Mouse (Mus musculus): ENCODE measurements around the gene Zfp112. TPM values are rescaled to one million over a fixed set of nuclear protein-coding genes. Genes with fewer than 3 reads are reported as not detected.
"Not testable (repeated sequence)": the region's sequence is repeated elsewhere in the genome, so short reads cannot be mapped to it uniquely, and the experiment has no call there.

The Zfp112 gene
- 1 to 10 TPM; 6.6 to 8.1 TPM for total RNA-seq (2021)

DNA sequence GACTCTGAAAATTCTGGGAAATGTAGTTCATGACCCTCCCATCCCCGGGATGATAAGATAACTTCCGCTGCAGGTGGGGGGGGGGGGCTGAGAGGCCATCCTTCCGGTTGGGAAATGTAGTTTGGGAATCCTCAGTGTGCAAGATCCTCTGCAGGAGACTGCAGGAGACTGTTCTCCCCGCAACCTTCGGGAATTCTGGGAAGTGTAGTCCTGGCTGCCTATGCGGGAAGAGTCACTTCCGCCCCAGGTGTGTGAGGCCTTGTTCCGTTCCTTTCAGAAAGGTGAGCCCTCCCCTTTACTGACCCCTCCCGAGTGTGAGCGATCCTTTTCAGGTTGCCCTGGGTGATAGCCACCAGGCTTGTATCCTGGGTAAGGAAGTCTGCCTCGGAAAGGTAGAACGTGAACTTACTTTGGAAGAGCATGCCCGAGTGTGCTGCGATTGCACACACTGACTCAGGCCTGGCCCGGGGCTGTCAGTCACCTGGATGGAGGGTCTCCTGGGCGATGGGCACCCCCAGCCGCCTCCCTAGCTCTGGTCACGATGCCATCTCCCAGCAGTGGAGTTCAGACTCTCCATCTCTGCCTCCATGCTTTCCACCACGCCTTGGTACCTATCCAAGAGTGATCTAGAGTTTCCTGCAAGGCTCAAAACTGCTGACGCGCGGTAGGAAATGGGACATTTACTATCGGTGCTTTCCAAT, at the start of gene Zfp112:
Zfp112 (plus strand) TSS at position 159 of the 701 bp plus-strand sequence.
- intact Hi-C loops (cut with DNase I), result no loop called here
- peak; percentile 83 for DNase-seq

DNA sequence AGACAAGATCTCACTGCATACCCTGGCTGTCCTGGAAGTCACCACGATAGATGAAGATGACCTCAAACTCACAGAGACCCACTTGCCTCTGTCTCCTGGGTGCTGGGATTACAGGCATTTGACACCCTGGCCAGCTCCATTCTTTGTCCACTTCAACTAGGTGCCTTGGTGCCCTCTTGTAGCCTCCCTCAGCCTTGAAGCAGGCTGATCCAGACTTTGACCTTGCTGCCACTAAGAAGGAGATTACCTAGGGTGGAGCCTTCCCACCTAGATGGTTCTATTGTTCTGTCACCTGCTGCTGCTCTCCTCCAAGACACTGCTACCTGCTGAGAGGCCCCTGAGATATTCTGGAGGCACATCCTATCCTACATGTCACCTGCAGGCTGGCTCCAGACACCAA, 37.7 kb upstream of the Zfp112 start:
- DNase-seq; intact Hi-C loops (cut with DNase I): not testable (repeated sequence)

DNA sequence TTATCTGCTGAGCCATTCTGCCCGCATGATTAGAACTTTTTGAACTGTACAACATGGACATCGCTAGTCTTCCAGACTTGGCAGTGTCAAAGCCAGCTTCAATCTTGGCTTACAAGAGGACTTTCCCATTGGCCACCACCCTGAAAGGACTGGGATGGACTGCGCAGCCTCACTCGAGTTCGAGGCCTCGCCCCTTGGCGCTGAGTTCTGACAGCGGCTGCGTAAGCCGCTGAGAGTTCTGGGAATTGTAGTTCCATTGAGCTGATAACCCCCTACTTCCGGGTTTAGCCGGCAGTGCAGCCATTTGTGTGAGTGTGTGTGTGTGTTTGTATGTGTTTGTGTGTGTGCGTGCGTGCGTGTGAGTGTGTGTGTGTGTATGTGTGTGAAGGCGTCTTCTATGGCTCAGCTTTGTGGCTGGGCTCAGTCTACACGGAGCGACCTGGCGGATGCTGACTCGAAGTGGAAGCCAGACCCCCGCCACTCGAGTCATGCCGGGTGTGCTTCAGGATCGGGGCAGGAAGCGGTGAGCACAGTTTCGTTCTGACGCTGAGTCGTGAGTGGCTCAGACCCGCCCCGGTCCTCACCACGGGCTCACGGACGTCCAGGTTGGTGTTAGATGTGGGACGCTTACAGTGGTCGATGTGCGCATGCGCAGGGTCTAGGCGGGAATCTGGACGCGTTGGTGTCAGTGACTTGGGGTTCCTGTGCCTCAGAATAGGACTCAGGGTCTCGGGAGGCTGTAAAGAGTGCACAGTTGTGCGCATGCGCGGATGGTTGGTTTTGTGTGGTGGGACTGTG, 30.3 kb upstream of the Zfp112 start, which contains the start of gene Zfp180:
Zfp180 (plus strand) TSS at position 291 of the 798 bp plus-strand sequence.
- intact Hi-C loops (cut with DNase I), result no loop called here
- peak; percentile 96 for DNase-seq

DNA sequence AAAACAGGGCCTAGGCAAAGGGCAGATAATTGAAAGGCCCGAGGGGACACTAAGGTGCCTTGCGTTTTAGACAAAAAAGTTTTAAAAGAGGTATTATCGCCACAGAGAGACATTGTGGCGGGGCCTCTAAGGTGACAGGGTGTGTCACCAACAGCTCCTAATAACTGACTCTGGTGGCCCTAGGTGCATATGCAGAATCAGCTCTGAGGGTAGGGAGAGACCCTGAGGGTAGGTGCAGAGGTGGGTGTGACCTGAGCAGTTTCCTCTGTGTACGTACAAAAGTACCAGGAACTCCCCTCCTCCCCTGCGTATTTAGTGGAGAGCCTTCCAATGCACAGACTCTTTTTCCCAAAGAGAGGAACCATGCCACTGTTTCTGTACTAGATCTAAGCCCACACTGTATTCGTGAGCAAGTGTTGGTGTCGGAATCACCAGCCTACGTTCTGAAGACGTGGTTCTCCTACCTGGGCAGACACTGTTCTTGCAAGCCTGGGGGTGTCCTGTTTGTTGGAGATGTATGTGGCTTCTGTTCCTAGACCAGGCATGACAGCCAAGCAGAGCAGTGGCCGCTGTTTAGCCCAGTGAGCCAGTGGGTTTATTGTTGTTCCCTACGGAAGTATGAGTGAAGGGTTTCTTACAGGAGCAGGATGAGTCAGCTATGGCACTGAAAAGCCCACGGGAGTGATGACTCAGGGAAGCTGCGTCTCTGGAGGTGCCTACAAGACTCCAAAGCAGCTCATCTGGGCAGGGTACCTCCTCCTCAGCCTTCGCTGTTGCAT, 29.5 kb upstream of the Zfp112 start:
- DNase-seq, result no peak
- intact Hi-C loops (cut with DNase I), result no loop called here

DNA sequence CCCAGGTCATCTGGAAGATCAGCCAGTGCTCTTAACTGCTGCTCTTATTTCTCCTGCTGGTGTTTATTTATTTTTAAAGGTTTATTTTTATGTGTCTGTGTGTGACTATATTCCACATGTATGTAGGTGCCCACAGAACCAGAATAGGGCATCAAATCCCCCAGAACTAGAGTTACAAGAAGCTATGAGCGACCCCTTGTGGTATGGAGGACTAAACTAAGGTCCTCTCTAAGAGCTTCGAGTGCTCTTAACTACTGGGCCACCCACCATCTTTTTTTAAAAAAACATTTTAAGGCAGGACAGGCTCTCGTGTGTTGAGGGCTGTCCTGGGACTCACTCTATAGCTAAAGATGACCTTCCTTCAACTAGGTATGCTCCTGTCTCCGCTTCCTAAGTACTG, 25.2 kb upstream of the Zfp112 start:
- intact Hi-C loops (cut with DNase I), result no loop called here

DNA sequence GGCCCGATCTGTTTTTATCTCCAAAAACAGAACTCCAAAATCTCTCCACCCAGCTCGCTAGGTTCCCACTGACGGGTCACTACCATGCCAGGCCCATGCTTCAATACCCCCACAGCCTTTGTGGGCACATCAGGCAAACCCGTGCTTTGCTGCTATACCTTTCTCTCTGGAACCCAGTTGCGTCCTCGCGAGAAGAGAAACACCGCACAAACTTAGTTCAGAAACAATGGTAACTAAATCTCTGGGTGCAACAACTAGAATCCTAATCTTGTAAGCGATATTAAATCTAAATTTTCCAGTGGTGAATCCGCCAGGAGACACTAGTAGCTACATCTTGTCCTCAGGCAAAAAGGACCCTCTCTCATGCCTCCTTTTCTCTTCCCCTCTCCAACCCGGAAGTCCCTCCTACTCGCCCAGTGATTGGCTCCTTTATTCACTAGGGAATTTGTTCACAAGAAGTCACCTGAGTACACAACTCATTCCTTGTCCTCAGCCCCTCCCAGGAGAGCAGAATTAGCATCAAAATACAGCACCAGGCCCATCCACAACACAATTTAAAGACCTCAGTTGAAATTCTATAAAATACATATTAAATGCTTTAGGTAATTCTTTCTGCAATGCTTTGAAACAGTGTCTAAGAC, 24.5 kb upstream of the Zfp112 start:
- intact Hi-C loops (cut with DNase I), result no loop called here
- DNase-seq, result no peak

More for the DNA sequence above, 25.2 kb upstream of the Zfp112 start:
- DNase-seq, result no peak

DNA sequence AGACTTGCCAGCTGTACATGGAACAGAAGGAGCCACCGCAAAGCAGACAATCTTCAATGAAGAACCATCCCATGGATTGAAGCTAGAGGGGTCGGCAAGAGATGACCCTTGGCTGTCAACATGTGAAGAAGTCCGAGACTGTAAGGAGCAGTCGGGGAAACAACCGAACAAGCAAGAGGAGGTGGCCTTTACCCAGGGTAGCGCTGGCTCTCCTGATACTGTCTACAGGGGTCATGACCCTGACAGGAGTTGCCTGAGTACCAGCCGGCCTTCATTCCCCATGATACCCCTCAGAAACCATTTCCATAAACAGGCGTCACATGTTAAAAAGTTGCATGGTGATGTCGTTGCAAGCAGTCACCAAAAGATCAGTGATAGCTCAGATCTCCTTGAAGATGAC, 7.7 kb upstream of the Zfp112 start:
- no peak for DNase-seq
- intact Hi-C loops (cut with DNase I), result no loop called here

DNA sequence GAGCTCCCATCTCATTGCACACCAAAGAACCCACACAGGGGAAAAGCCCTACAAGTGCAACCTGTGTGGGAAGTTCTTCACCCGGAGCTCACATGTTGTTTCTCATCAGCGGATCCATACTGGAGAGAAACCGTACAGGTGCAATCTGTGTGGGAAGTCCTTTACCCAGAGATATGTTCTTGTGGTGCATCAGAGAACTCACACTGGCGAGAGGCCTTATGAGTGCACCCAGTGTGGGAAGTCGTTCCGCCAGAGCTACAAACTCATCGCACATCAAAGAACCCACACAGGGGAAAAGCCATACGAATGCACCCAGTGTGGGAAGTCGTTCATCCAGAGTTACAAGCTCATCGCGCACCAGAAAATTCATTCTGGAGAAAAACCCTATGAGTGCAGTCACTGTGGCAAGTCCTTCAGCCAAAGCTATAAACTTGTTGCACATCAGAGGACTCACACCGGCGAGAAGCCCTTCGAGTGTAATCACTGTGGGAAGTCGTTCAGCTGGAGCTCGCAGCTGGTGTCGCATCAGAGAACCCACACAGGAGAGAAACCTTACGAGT, 6.9 kb upstream of the Zfp112 start:
- no peak for DNase-seq
- intact Hi-C loops (cut with DNase I), result no loop called here

DNA sequence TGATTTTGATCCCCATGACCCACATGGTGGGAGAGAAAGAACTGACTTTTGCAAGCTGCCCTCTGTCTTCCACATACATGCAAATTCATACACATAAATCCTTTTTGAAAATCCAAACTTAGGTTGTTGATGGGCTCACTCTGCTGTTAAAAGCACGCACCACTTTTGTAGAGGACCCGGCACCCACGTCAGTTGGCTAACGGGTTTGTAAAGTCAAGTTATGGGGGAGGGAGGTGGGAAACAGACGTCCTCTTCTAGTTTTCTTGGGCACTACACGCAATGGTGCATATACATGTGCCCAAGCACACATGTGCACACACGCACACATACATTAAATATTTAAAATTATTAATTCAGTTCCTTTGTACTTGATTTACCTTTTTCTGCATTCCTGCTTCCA, 1.3 kb upstream of the Zfp112 start:
- no peak for DNase-seq
- intact Hi-C loops (cut with DNase I), result no loop called here

DNA sequence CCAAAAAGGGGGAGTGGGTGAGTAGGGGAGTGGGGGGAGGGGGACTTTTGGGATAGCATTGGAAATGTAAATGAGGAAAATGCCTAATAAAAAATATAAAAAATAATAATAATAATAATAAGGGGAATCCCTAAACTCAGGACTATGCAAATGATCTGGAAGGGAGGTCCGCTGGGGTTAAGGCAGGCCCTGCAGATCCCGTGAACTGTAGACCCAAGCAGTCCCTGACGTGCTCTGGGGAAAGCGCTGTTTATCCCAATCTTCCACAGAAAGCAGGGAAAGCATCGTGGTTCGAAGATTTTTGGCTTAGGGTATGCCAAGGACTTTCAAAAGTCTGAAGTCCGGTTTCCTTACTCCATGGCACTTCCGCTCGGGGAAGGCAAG, 350 bp upstream of the Zfp112 start:
- intact Hi-C loops (cut with DNase I), result no loop called here
- DNase-seq, result no peak

DNA sequence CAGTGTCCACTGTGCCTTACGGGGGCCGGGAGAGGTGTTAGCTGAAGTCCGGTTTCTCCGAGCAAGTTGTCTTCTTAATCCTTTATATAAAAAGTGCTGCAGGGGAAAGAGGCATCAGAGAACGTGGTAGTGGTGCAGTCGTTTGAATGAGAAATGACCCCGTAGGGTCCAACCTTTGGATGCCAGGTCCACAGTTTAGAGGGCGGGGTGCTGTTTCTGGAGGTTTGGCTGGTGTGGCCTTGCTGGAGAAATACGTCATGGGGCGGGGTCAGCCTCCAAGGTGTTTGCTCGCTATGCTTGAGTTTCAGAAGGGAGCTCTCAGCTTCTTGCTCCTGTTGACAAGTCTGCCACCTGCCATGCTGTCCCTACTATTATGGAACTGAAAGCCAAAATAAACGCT, 887 bp downstream of the Zfp112 start:
- intact Hi-C loops (cut with DNase I), result no loop called here

DNA sequence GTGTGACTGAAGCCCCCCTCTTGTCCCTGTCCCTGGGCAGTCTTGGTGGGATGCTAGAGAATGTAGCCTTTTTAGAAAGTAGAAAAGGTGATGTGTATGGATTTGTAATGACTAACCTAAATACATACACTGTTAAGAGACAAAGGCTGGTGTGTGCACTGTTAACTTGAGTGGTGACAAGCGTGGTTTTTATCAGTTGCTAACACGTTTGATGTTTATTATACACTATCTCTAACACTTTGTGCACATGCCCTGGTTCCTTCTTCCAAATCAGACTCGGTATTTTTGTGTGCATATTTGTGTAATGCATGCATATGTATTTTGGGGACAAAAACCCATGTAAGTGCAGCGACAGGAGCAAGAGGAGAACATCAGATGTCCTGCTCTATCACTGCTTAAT, 4.5 kb downstream of the Zfp112 start:
- DNase-seq, result no peak
- intact Hi-C loops (cut with DNase I), result no loop called here

More for the DNA sequence above, 887 bp downstream of the Zfp112 start:
- DNase-seq, result peak; percentile 40

DNA sequence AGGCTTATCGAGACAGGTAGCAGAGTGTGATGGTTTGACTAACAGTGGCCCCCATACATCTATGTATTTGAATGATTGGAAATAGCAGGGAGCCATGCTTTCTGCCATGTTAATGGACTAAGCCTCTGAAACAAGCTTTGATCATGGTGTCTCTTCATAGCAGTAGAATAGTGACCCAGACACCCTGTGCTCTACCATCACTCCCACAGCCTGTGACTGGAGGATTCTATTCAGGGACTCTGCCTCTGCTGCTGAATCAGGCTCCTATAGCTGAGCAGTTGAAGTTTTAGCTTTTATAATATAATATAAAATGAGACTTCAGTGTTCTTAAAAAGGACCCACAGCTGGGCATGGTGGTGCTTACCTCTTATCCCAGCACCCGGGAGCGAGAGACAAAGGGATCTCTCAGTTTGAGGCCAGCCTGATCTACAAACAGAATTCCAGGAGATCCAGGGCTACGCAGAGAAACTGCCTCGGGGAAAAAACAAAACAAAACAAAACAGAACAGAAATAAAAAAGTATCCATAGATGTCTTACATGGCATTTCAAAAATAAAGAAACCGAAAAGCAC, 21.4 kb downstream of the Zfp112 start:
- no peak for DNase-seq

DNA sequence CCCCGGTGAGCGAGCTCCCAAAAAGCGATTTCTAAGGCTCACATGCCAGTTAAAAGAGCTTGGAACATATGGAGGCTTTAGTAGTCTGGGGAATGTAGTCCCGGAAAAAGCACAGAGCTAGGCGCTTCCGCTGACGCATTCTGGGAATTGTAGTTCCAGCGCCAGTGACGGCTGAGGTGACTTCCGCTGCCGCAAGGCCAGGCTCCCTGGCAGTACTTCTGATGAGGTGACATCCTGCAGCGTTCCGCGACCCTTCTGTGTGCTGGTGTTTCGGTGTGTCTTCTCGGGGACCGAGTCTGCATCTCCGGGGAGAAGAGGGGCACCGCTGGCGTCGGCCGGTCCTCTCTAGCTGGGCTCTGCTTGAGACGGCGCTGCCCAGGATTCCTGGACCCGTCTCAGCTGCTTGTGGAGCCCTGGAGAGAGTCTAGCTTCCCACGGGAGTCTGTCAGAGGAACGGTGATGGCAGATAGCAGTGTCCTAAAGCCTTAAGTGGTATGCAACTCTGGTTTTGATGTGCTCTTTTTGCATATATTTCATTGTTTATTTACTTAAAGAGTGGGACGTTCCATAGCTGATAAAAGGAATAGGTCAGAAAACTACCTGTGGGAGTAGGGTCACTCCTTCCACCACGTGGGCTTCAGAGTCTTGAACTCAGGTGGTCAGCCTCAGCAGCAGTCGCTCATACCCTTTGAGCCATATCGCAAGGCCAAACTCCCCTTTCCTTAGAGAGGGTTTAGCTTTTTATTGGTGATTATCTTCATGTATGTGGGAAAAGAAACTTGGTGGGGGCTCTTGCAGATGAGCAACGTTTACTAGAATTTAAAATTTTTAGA, 22.1 kb downstream of the Zfp112 start, which contains the start of gene Zfp235:
Zfp235 (plus strand) TSS at position 174 of the 833 bp plus-strand sequence.
- peak; percentile 80 for DNase-seq
- intact Hi-C loops (cut with DNase I), result no loop called here

More for the DNA sequence above, 21.4 kb downstream of the Zfp112 start:
- intact Hi-C loops (cut with DNase I), result no loop called here

DNA sequence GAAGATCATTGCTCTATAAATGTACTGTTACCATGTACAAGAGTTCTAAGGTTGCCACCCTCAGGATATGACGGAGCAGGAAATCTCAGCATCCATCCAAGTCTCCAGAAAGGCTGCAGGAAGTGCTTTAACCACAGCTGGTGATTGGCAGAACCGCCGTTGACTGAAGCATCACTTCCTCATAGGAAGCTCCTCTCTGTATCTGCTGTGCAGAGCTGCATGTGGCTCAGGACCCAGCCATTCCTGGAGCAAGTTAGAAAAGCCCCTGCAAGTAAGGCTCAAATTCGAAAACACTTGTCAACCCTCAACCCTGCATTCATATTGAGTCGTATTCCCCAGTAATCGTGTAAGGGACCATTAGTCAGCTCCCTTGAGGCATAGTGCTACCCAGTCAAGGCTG, 30.5 kb downstream of the Zfp112 start:
- no peak for DNase-seq
- intact Hi-C loops (cut with DNase I), result no loop called here

DNA sequence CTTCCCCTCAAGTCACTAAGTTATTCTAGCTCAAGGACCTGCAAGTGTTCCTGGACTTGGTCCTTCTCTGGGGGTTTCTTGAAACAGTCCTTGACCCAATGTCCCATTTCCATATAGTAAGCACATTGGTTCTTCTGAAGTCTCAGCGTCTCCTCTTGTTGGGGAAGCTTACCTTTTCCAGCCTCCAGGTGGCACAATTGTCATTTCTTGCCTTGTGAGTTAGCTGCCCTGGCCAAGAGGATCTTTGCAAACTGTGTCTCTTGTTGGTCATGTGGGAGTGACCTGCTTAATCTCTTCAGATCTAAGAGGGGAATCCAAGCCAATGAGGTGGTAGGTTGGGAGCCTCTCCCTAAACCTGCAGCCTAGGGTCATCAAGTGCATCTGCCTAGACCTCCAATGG, 41.2 kb downstream of the Zfp112 start:
- peak; percentile 15 for DNase-seq
- intact Hi-C loops (cut with DNase I), result no loop called here

DNA sequence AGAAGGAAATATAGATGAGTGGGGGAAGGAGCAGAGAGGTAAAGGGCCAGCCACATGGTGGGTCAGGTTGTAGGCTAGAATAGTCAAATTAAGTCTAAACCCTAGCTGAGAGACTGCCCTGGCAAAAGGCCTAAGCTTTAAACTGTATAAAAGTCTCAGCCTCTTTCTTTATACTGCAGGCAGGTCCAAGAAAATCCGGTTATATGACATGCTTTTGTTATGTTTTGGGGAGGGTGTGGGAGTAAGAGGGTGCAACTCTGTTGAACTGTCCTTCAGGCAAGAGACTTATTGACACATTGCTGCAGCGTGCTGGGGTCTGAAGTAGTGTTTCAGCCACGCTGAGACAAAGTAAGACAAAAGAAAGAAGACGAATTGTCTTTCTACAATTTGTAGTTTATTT, 60.1 kb downstream of the Zfp112 start:
- intact Hi-C loops (cut with DNase I), result no loop called here
- no peak for DNase-seq

DNA sequence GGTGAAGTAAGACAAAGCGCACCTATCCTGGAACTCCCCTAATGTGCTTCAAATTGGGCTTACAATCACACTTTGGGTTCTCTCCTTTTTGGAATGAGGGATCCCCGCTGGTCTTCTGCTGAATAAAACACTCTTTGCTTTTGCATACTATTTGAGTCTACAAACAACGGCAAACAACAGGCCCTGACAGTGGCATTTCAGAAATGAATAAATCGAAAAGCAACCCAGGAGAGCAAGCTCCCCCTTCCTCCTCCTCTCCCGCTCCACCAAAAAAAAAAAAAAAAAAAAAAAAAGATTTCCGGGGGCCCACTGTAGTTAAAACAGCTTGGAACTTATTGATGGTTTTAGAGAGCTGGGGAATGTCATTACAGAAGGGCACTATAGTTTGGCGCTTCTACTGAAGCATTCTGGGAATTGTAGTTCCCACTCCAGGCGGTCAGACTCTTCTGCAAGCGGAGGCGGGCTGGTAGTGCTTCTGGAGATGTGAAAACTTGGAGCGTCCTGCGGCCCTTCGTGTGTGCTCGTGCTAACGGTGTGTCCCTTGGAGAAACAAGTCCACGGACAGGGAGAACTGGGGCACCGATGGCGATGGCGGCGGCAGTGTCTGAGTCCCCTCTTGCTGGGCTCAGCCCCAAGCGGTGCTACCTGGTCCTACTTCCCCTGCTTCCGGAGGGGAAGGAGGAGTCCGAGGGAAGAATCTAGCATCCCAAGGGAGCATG, 62.7 kb downstream of the Zfp112 start, which contains the start of gene Zfp114:
Zfp114 (plus strand) TSS at position 443 of the 719 bp plus-strand sequence.
- peak; percentile 86 for DNase-seq
- intact Hi-C loops (cut with DNase I), result no loop called here

Data from left cerebral cortex, postnatal 4 days (tissue).